Mouse (Mus musculus) MEL-GATA-1-ER (cell line): ENCODE measurements around the gene Abracl.
A peak's percentile ranks its signal among the peaks of the same experiment; 100 is the strongest.

Source experiments
- DNase-seq: peaks from one replicate; pipeline ENCODE4 v3.0.0-alpha.2; 2012; ENCODE audit warnings: low read depth; ENCODE audit errors: extremely low read depth

The Abracl gene

GRCm38 (mm10) chr10:18022741-18023347 is at the start of gene Abracl:
Gene Abracl, minus strand, starts transcription at chr10:18023288.
- peak; percentile 84 for DNase-seq

- DNase-seq: no peak
These were observed 49.8 kb upstream of the Abracl start for GRCm38 (mm10) chr10:18072871-18073270.

GRCm38 (mm10) chr10:18070616-18071015 is 47.5 kb upstream of the Abracl start:
- no peak for DNase-seq

- DNase-seq: no peak
These were observed 47.1 kb upstream of the Abracl start for GRCm38 (mm10) chr10:18070144-18070543.

GRCm38 (mm10) chr10:18069576-18069975 is 46.5 kb upstream of the Abracl start:
- no peak for DNase-seq

- DNase-seq: no peak
These were observed 45.8 kb upstream of the Abracl start for GRCm38 (mm10) chr10:18068880-18069279.

GRCm38 (mm10) chr10:18067761-18068446 is 44.8 kb upstream of the Abracl start:
- no peak for DNase-seq

- no peak for DNase-seq
These were observed 42.9 kb upstream of the Abracl start for GRCm38 (mm10) chr10:18066031-18066439.

GRCm38 (mm10) chr10:18064606-18065228 is 41.6 kb upstream of the Abracl start:
- no peak for DNase-seq

GRCm38 (mm10) chr10:18061533-18061932 is 38.4 kb upstream of the Abracl start:
- no peak for DNase-seq

GRCm38 (mm10) chr10:18060778-18061177 is 37.7 kb upstream of the Abracl start:
- DNase-seq: no peak

- DNase-seq: no peak
These were observed 36.7 kb upstream of the Abracl start for GRCm38 (mm10) chr10:18059807-18060206.

GRCm38 (mm10) chr10:18058681-18059338 is 35.7 kb upstream of the Abracl start:
- no peak for DNase-seq

- DNase-seq: peak; percentile 26
These were observed 33.3 kb upstream of the Abracl start for GRCm38 (mm10) chr10:18056391-18056745.

- DNase-seq: no peak
These were observed 32.8 kb upstream of the Abracl start, which contains the start of gene Reps1 for GRCm38 (mm10) chr10:18055696-18056390. Gene Reps1, plus strand, starts transcription at chr10:18055861.

GRCm38 (mm10) chr10:18055009-18055695 is 32.1 kb upstream of the Abracl start:
- DNase-seq: peak; percentile 36

- no peak for DNase-seq
These were observed 24.5 kb upstream of the Abracl start for GRCm38 (mm10) chr10:18047380-18048146.

GRCm38 (mm10) chr10:18046380-18046779 is 23.3 kb upstream of the Abracl start:
- DNase-seq: no peak

- no peak for DNase-seq
These were observed 13.8 kb upstream of the Abracl start for GRCm38 (mm10) chr10:18036849-18037248.

GRCm38 (mm10) chr10:18034408-18034807 is 11.3 kb upstream of the Abracl start:
- no peak for DNase-seq
